Mouse (Mus musculus) CH12.LX (cell line): ENCODE results near the gene Syngap1. TPM values are rescaled to one million over a fixed set of nuclear protein-coding genes. Genes with fewer than 3 reads are reported as not detected.

Experiments used
- DNase-seq: peaks from one replicate; pipeline ENCODE4 v3.0.0-alpha.2; 2013; ENCODE audit errors: extremely low read depth
- H3K27ac ChIP-seq: 2 replicates; pipeline ENCODE4 v1.5.1; 2012; ENCODE audit warnings: low read depth, mild to moderate bottlenecking, control low read depth, moderate library complexity; ENCODE audit not compliant: insufficient read depth
- H3K27me3 ChIP-seq: replicated peaks from 2 replicates; pipeline ENCODE3; 2012; ENCODE audit warnings: inconsistent platforms
- H3K36me3 ChIP-seq, 2 experiments: replicated peaks in 1 of 2; 2 replicates each; pipeline versions ENCODE3 to v1.6.1; 2012; ENCODE audit warnings: inconsistent platforms in 1 of 2, low read length in 1 of 2, mild to moderate bottlenecking in 1 of 2, mixed read lengths in 1 of 2, moderate library complexity in 1 of 2; ENCODE audit not compliant: control insufficient read depth in 1 of 2, insufficient read depth in 1 of 2
- H3K4me1 ChIP-seq, 2 experiments: 2 replicates each; pipeline ENCODE4 v1.6.1; 2012; ENCODE audit warnings: inconsistent platforms in 1 of 2, moderate library complexity in 1 of 2; ENCODE audit not compliant: insufficient read depth in 2 of 2, control insufficient read depth in 1 of 2
- H3K4me2 ChIP-seq: 2 replicates; pipeline ENCODE4 v1.6.1; 2012; ENCODE audit warnings: low read depth, mild to moderate bottlenecking, control low read depth; ENCODE audit not compliant: poor library complexity, insufficient read depth, severe bottlenecking
- H3K4me3 ChIP-seq, 3 experiments: fragments of 150-350 bp in 1 of 3; sonication (generic) in 1 of 3; replicated peaks in 1 of 3; 2 replicates each; pipeline versions ENCODE3 to v1.5.1; 2011 to 2012; ENCODE audit warnings: low read depth in 2 of 3, low read length in 2 of 3, mild to moderate bottlenecking in 2 of 3, moderate library complexity in 2 of 3, control low read depth in 1 of 3, improper control_type of control experiment in 1 of 3, inconsistent platforms in 1 of 3, mixed read lengths in 1 of 3; ENCODE audit not compliant: poor library complexity in 1 of 3
- H3K79me2 ChIP-seq: replicated peaks from 2 replicates; pipeline ENCODE4 v1.6.1; 2012; ENCODE audit warnings: mild to moderate bottlenecking, moderate library complexity; ENCODE audit not compliant: control insufficient read depth, poor library complexity, insufficient read depth, severe bottlenecking; ENCODE audit errors: extremely low read depth
- H3K9ac ChIP-seq: 2 replicates; pipeline ENCODE4 v1.6.1; 2012; ENCODE audit warnings: low read depth, mild to moderate bottlenecking, control low read depth, moderate library complexity; ENCODE audit not compliant: insufficient read depth
- H3K9me3 ChIP-seq: replicated peaks from 2 replicates; pipeline ENCODE3; 2012; ENCODE audit warnings: low read length, inconsistent platforms, mixed read lengths
- BHLHE40 ChIP-seq: IDR thresholded peaks from 2 replicates; pipeline ENCODE4 v1.6.1; 2011; ENCODE audit warnings: mild to moderate bottlenecking, low read depth, low read length, improper control_type of control experiment
- CHD1 ChIP-seq: IDR thresholded peaks from 2 replicates; pipeline ENCODE4 v1.6.1; 2012; ENCODE audit warnings: low read depth, low read length, improper control_type of control experiment, inconsistent platforms
- CHD2 ChIP-seq: IDR thresholded peaks from 2 replicates; pipeline ENCODE4 v1.6.1; 2011; ENCODE audit warnings: low read length, improper control_type of control experiment
- CTCF ChIP-seq, 2 experiments: IDR thresholded peaks in 1 of 2; conservative IDR thresholded peaks in 1 of 2; 2 replicates each; pipeline ENCODE4 v1.5.1; 2011 to 2012; ENCODE audit warnings: low read depth in 2 of 2, low read length in 2 of 2, improper control_type of control experiment in 1 of 2, inconsistent platforms in 1 of 2, mild to moderate bottlenecking in 1 of 2, moderate library complexity in 1 of 2
- E2F4 ChIP-seq: IDR thresholded peaks from 2 replicates; pipeline ENCODE4 v1.6.1; 2011; ENCODE audit warnings: low read depth, low read length, improper control_type of control experiment; ENCODE audit not compliant: insufficient replicate concordance
- ELF1 ChIP-seq: IDR thresholded peaks from 2 replicates; pipeline ENCODE4 v1.6.1; 2014; ENCODE audit warnings: low read depth, mild to moderate bottlenecking, inconsistent platforms, low read length, improper control_type of control experiment
- EP300 ChIP-seq: IDR thresholded peaks from 2 replicates; pipeline ENCODE4 v1.6.1; 2011; ENCODE audit warnings: low read length, improper control_type of control experiment
- JUN ChIP-seq: IDR thresholded peaks from 2 replicates; pipeline ENCODE4 v1.6.1; 2011; ENCODE audit warnings: low read depth, mild to moderate bottlenecking, low read length, improper control_type of control experiment, moderate library complexity; ENCODE audit not compliant: insufficient read depth
- KAT2A ChIP-seq: IDR thresholded peaks from 2 replicates; pipeline ENCODE4 v1.6.1; 2012; ENCODE audit warnings: low read length, improper control_type of control experiment, inconsistent platforms; ENCODE audit not compliant: insufficient replicate concordance
- MAX ChIP-seq: IDR thresholded peaks from 2 replicates; pipeline ENCODE4 v1.6.1; 2011; ENCODE audit warnings: low read length, improper control_type of control experiment
- MAZ ChIP-seq: IDR thresholded peaks from 2 replicates; pipeline ENCODE4 v1.6.1; 2012; ENCODE audit warnings: low read depth, mild to moderate bottlenecking, inconsistent platforms, low read length, improper control_type of control experiment, moderate library complexity
- MEF2A ChIP-seq: IDR thresholded peaks from 2 replicates; pipeline ENCODE4 v1.6.1; 2014; ENCODE audit warnings: low read depth, mild to moderate bottlenecking, inconsistent platforms, low read length, improper control_type of control experiment, borderline replicate concordance
- POLR2A ChIP-seq: IDR thresholded peaks from 2 replicates; pipeline ENCODE4 v1.6.1; 2011; ENCODE audit warnings: low read depth, mild to moderate bottlenecking, improper control_type of control experiment, low read length
- RCOR1 ChIP-seq: conservative IDR thresholded peaks from 2 replicates; pipeline ENCODE4 v1.6.1; 2012; ENCODE audit warnings: low read depth, mild to moderate bottlenecking, inconsistent platforms, low read length, improper control_type of control experiment
- SIN3A ChIP-seq: IDR thresholded peaks from 2 replicates; pipeline ENCODE4 v1.6.1; 2012; ENCODE audit warnings: low read length, improper control_type of control experiment, inconsistent platforms
- TCF12 ChIP-seq: IDR thresholded peaks from 2 replicates; pipeline ENCODE4 v1.6.1; 2014; ENCODE audit warnings: low read depth, mild to moderate bottlenecking, inconsistent platforms, low read length, improper control_type of control experiment
- UBTF ChIP-seq: IDR thresholded peaks from 2 replicates; pipeline ENCODE4 v1.6.1; 2012; ENCODE audit warnings: low read depth, mild to moderate bottlenecking, inconsistent platforms, low read length, improper control_type of control experiment, moderate library complexity
- ZMIZ1 ChIP-seq: IDR thresholded peaks from 2 replicates; pipeline ENCODE4 v1.6.1; 2012; ENCODE audit warnings: low read depth, mild to moderate bottlenecking, inconsistent platforms, low read length, improper control_type of control experiment
- dilution Hi-C: fragments of 300-500 bp; cut with MboI; formaldehyde crosslinking; loops from 2 replicates; pipeline ENCODE4 v1.14.3; 2020; ENCODE audit warnings: low sequenced_read_pairs; ENCODE audit not compliant: extremely low pct_unique_long_range_greater_than_20kb, extremely low pct_ligation_motif_present
- in situ Hi-C: fragments of 300-500 bp; cut with MboI; formaldehyde crosslinking; loops from 3 replicates; pipeline ENCODE4 v1.14.3; 2019; ENCODE audit warnings: low sequenced_read_pairs, low pct_ligation_motif_present, low pct_unique_long_range_greater_than_20kb, mixed read lengths
- polyA plus RNA-seq: library from polyadenylated mRNA; unstranded; fragments of >175 nt; gene quantifications from 2 replicates; pipeline ENCODE4 v1.2.1, GENCODE M21; 2012; ENCODE audit warnings: low read depth; ENCODE audit not compliant: insufficient read length
- total RNA-seq, 2 experiments: library from RNA; depleted of rRNA; stranded (reverse); fragments of 300-350 nt in 1 of 2; fragments of >200 nt in 1 of 2; gene quantifications; 2 replicates each; pipeline ENCODE4 v1.2.3; 2012 to 2014

Gene Syngap1
- total and polyA plus RNA-seq, 3 experiments, result 1.3 to 2.4 TPM; not detected in 1

DNA sequence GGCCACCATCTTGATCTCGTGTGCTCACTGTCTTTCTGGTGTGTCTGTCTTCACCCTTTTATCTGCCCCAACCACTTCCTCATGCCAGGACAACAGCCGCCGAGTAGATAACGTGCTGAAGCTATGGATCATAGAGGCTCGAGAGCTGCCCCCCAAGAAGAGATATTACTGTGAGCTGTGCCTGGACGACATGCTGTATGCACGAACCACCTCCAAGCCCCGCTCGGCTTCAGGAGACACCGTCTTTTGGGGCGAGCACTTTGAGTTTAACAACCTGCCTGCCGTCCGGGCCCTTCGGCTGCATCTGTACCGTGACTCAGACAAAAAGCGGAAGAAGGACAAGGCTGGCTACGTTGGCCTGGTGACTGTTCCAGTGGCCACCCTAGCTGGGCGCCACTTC lies 15.8 kb downstream of the Syngap1 start:
- Histone ChIP-seq H3K27ac (no peak overlapping the region), H3K4me2 (no peak overlapping the region), H3K36me3 (peaks cover 3 to 21% of the 10 kb centered on the region in 2 experiments), H3K9ac (no peak overlapping the region), H3K79me2 (no peaks in the 10 kb centered on the region), H3K9me3 (no peaks in the 10 kb centered on the region), H3K27me3 (peaks cover 33% of the 10 kb centered on the region), H3K4me3 (no peak overlapping the region), H3K4me1 (no peaks in the 10 kb centered on the region)
- dilution Hi-C loops (no loop called here), in situ Hi-C loops (no loop called here)
- TF ChIP-seq MAX, result no peak
- no peak for TF ChIP-seq EP300
- TF ChIP-seq POLR2A, result no peak
- no peak for TF ChIP-seq KAT2A
- no peak for TF ChIP-seq SIN3A
- no peak for TF ChIP-seq MEF2A
- no peak for TF ChIP-seq UBTF
- TF ChIP-seq CHD2, result no peak
- no peak for DNase-seq

DNA sequence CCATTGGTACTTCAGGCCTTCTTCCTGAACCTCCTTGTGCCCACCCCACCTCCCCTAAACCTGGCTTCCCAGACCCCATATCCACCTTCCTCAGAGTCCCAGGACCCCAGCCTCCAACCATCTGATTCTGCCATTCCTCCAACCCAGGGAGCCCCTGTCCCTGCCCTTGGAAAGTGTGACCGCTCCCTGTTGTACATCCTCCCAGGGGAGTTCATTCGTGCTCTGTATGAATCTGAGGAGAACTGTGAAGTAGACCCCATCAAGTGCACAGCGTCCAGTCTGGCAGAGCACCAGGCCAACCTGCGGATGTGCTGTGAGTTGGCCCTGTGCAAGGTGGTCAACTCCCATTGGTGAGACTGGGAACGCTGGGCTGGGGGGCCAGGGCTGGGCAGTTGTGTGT lies 16.8 kb downstream of the Syngap1 start:
- Histone ChIP-seq H3K27ac (no peak overlapping the region), H3K27me3 (peaks cover 23% of the 10 kb centered on the region), H3K79me2 (no peaks in the 10 kb centered on the region), H3K4me3 (no peak overlapping the region), H3K4me1 (no peaks in the 10 kb centered on the region), H3K36me3 (peaks cover 5 to 21% of the 10 kb centered on the region in 2 experiments), H3K9ac (no peak overlapping the region), H3K4me2 (no peak overlapping the region), H3K9me3 (no peaks in the 10 kb centered on the region)
- dilution Hi-C loops, result no loop called here
- no peak for TF ChIP-seq RCOR1
- TF ChIP-seq CHD1, result no peak
- TF ChIP-seq ZMIZ1, result no peak
- TF ChIP-seq BHLHE40, result no peak
- TF ChIP-seq JUN, result no peak
- no peak for TF ChIP-seq E2F4
- TF ChIP-seq TCF12, result no peak
- TF ChIP-seq MAZ, result no peak
- TF ChIP-seq CTCF (conservative IDR thresholded peaks at IDR 0.05 in 1 of 2, IDR thresholded peaks at IDR 0.05 in 1 of 2; ENCODE audit: low read depth in 2 of 2, low read length in 2 of 2), result no peak
- no peak for TF ChIP-seq ELF1
- no peak for TF ChIP-seq UBTF
- no peak for DNase-seq
- in situ Hi-C loops, result no loop called here
